Mouse (Mus musculus): ENCODE measurements around the gene Ptprn. TPM values are rescaled to one million over a fixed set of nuclear protein-coding genes. Genes with fewer than 3 reads are reported as not detected.
"Not testable (repeated sequence)": the region's sequence is repeated elsewhere in the genome, so short reads cannot be mapped to it uniquely, and the experiment has no call there.

The Ptprn gene
- total and polyA plus RNA-seq, 2 experiments from 2014 or later, result 31.5 to 68.7 TPM

DNA sequence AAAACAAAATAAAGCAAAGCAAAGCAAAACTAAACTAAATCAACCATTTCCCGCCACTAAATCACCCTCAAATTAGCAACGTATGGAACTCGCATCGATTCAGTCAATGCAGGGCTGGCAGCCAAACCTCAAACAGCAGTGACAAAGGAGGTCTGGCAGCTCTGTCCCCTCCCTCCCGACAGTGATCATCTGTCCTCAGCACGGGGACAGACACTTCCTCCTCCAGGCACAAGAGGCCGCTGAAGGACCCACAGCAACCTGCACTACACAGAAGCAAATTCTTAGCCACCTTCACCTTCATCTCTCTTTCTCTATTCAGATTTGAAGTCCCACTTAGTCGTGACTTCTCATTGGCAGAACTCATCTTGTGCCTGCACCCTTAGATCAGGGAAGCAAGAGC is 29.7 kb downstream of the Ptprn start:
- 2% methylated on average over 8 of the region's 8 CpGs for WGBS
- peak; percentile 74 for TF ChIP-seq CTCF (IDR thresholded peaks at IDR 0.05; ENCODE audit: low read depth)
- peak; percentile 78 for DNase-seq
- no peak overlapping the region for H3K4me3 ChIP-seq (ENCODE audit: low read depth, low read length)
- 0 out of 2 replicates have a peak, but pooled peaks cover 2% of the 10 kb centered on the region for H3K36me3 ChIP-seq (ENCODE audit: insufficient read depth)
- no peaks in the 10 kb centered on the region for H3K27me3 ChIP-seq (ENCODE audit: insufficient read depth, low read length)
- 0 out of 2 replicates have a peak, but pooled peaks cover 9% of the 10 kb centered on the region for H3K4me1 ChIP-seq (ENCODE audit: insufficient read depth)
- H3K9me3 ChIP-seq (ENCODE audit: low read length), result no peaks in the 10 kb centered on the region
- no peak overlapping the region for H3K9ac ChIP-seq
- H3K27ac ChIP-seq (ENCODE audit: low read depth, low read length), result no peak overlapping the region
- peak overlapping the region; percentile 6; the same call in 1 of the 2 replicates for H3K4me2 ChIP-seq (ENCODE audit: low read depth)
- peak; percentile 67 for ATAC-seq

DNA sequence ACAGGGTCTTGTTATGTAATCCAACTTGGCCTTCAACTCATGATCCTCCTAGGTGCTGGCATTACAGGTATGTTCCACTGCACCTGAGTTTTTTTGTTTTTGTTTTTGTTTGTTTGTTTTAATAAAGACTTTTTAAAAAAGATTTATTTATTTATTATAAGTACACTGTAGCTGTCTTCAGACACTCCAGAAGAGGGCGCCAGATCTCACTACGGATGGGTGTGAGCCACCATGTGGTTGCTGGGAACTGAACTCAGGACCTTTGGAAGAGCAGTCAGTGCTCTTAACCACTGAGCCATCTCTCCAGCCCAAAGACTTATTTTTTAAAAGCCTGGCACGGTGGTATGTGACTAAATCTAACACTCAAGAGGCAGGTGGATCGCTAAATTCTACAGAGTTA is 31.8 kb downstream of the Ptprn start:
- H3K4me2 ChIP-seq (ENCODE audit: low read depth); H3K27ac ChIP-seq (ENCODE audit: low read depth, low read length); H3K9ac ChIP-seq; H3K4me1 ChIP-seq (ENCODE audit: insufficient read depth); H3K36me3 ChIP-seq (ENCODE audit: insufficient read depth); H3K4me3 ChIP-seq (ENCODE audit: low read depth, low read length); H3K9me3 ChIP-seq (ENCODE audit: low read length); ATAC-seq; DNase-seq; H3K27me3 ChIP-seq (ENCODE audit: insufficient read depth, low read length): not testable (repeated sequence)
- WGBS, result 68% methylated on average over 4 of the region's 4 CpGs

DNA sequence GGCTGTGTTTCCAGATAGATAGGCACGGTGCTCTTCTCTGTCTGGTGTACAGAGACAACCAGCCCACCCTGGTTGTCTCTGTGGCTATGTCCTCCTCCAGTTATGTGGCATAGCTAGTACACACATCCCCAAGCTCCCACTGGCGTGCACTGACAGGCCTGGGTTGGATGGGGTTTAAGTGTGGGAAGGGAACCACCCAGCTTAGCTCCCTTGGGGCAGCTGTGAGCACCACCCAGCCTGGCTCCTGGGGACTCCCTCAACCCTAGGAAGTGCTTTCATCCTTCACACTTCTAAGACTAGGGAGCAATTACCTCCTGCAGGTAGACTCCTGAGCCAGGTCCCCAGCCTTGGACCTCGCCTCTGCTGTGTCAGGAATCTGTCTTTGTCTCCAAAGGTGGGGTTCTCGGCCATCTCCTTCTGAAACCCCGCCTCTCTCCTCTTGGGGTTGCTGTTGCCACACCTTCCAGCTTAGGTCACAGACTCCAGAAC is 32.6 kb downstream of the Ptprn start, which contains the start of gene A630095N17Rik:
Gene A630095N17Rik, minus strand, starts transcription at position 439 of the 489 bp plus-strand sequence.
- Histone ChIP-seq H3K9ac (no peak within 1 kb of the TSS), H3K27ac (ENCODE audit: low read depth, low read length) (no peak within 1 kb of the TSS), H3K27me3 (ENCODE audit: insufficient read depth, low read length) (no peaks in the 10 kb centered on the region), H3K4me3 (ENCODE audit: low read depth, low read length) (no peak within 1 kb of the TSS), H3K36me3 (ENCODE audit: insufficient read depth) (no peaks in the 10 kb centered on the region), H3K4me1 (ENCODE audit: insufficient read depth) (no peaks in the 10 kb centered on the region), H3K4me2 (ENCODE audit: low read depth) (no peak within 1 kb of the TSS), H3K9me3 (ENCODE audit: low read length) (no peaks in the 10 kb centered on the region)
- 74% methylated on average over 5 of the region's 5 CpGs for whole genome bisulfite sequencing
- no peak for TF ChIP-seq CTCF (IDR thresholded peaks at IDR 0.05; ENCODE audit: low read depth)
- ATAC-seq (no peak), DNase-seq (no peak)

GRCm38 (mm10) chr1:75231224-75231623 is 33.1 kb downstream of the Ptprn start:
- no peak for DNase-seq
- no peak overlapping the region for H3K27ac ChIP-seq (ENCODE audit: low read depth, low read length)
- 80% methylated on average over 4 of the region's 4 CpGs for WGBS
- H3K4me1 ChIP-seq (ENCODE audit: insufficient read depth), result no peaks in the 10 kb centered on the region
- no peak overlapping the region for H3K4me3 ChIP-seq (ENCODE audit: low read depth, low read length)
- H3K9me3 ChIP-seq (ENCODE audit: low read length), result no peaks in the 10 kb centered on the region
- H3K9ac ChIP-seq, result no peak overlapping the region
- TF ChIP-seq CTCF (IDR thresholded peaks at IDR 0.05; ENCODE audit: low read depth), result no peak
- no peaks in the 10 kb centered on the region for H3K36me3 ChIP-seq (ENCODE audit: insufficient read depth)
- no peaks in the 10 kb centered on the region for H3K27me3 ChIP-seq (ENCODE audit: insufficient read depth, low read length)
- H3K4me2 ChIP-seq (ENCODE audit: low read depth), result no peak overlapping the region
- no peak for ATAC-seq

DNA sequence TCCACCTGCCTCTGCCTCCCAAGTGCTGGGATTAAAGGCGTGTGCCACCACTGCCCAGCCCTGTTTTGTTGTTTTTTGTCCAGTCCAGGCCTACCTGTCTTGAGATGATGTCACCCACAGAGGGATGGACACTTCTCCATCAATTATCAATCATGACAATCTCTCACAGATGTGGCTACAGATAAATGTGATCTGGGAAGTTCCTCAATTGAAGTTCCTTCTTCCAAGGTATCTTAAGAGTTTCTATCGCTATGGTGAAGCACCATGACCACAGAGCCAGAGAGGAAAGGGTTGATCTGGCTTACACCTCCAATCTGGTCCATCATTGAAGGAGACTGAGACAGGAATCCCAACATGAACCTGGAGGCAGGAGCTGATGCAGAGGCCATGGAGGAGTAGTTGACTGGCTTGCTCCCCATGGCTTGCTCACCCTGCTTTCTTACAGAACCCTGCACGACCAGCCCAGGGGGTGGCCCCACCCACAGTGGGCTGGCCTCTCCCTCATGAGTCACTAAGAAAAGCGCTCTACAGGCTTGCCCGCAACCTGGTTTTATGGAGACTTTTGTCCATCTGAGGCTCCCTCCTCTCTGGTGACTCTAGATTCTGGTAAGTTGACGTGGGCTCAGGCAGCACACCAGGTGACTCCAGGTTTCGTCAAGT is 33.8 kb downstream of the Ptprn start:
- Histone ChIP-seq H3K4me1 (ENCODE audit: insufficient read depth) (no peaks in the 10 kb centered on the region), H3K4me2 (ENCODE audit: low read depth) (no peak overlapping the region), H3K36me3 (ENCODE audit: insufficient read depth) (no peaks in the 10 kb centered on the region), H3K9ac (no peak overlapping the region), H3K4me3 (ENCODE audit: low read depth, low read length) (no peak overlapping the region), H3K27me3 (ENCODE audit: insufficient read depth, low read length) (no peaks in the 10 kb centered on the region), H3K27ac (ENCODE audit: low read depth, low read length) (no peak overlapping the region), H3K9me3 (ENCODE audit: low read length) (no peaks in the 10 kb centered on the region)
- no peak for ATAC-seq
- WGBS, result 84% methylated on average over 7 of the region's 7 CpGs
- DNase-seq, result no peak
- no peak for TF ChIP-seq CTCF (IDR thresholded peaks at IDR 0.05; ENCODE audit: low read depth)

DNA sequence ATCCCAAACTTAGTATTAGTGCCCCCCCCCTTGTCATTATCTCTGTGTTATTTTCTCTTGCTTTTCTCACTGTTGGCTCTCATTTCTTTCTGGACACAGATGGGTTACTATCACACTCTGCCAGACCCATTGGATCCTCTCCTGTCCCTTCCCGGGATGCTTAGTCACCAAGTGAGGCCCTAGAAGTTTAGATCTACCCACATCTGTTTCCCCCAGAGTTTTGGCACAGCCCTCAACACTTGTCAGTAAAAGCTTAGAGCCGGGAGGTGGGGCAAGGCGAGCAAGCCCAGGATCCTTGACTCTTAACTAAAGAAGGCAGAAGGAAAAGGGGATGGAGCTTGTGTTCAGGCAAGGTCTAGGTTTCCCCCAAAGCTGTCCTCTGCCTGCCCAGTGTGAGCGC is 35.1 kb downstream of the Ptprn start:
- H3K27ac ChIP-seq (ENCODE audit: low read depth, low read length), result no peak overlapping the region
- H3K4me2 ChIP-seq (ENCODE audit: low read depth), result no peak overlapping the region
- H3K4me3 ChIP-seq (ENCODE audit: low read depth, low read length), result no peak overlapping the region
- H3K4me1 ChIP-seq (ENCODE audit: insufficient read depth), result no peaks in the 10 kb centered on the region
- no peak for ATAC-seq
- no peaks in the 10 kb centered on the region for H3K27me3 ChIP-seq (ENCODE audit: insufficient read depth, low read length)
- no peak for TF ChIP-seq CTCF (IDR thresholded peaks at IDR 0.05; ENCODE audit: low read depth)
- no peaks in the 10 kb centered on the region for H3K9me3 ChIP-seq (ENCODE audit: low read length)
- H3K9ac ChIP-seq, result no peak overlapping the region
- WGBS, result 79% methylated on average over 4 of the region's 4 CpGs
- no peaks in the 10 kb centered on the region for H3K36me3 ChIP-seq (ENCODE audit: insufficient read depth)
- no peak for DNase-seq

DNA sequence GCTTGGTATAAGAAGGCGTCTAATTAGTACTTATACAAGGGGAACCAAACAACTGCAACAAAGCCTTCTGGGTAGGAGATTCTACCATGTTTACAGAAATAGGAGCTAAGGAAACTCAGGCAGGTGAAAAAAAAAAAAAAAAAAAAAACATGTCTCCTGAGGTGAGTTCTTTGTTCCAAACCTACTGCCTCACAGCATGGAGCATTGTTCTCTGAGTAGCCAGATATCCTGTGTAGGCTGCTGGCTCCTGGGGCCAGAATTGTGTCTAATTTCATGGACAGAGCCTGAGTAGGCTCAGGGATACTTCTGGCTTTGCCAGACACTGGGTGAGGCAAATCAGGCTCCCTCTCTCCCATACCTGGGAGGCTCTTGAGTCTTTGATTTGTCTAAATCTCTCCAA is 36.6 kb downstream of the Ptprn start:
- no peak for ATAC-seq
- H3K4me3 ChIP-seq (ENCODE audit: low read depth, low read length), result no peak overlapping the region
- H3K9me3 ChIP-seq (ENCODE audit: low read length), result no peaks in the 10 kb centered on the region
- TF ChIP-seq CTCF (IDR thresholded peaks at IDR 0.05; ENCODE audit: low read depth), result no peak
- no peak overlapping the region for H3K27ac ChIP-seq (ENCODE audit: low read depth, low read length)
- WGBS, result 71% methylated on average over 1 of the region's 1 CpGs
- no peaks in the 10 kb centered on the region for H3K36me3 ChIP-seq (ENCODE audit: insufficient read depth)
- no peaks in the 10 kb centered on the region for H3K4me1 ChIP-seq (ENCODE audit: insufficient read depth)
- no peak for DNase-seq
- no peak overlapping the region for H3K4me2 ChIP-seq (ENCODE audit: low read depth)
- H3K9ac ChIP-seq, result no peak overlapping the region
- no peaks in the 10 kb centered on the region for H3K27me3 ChIP-seq (ENCODE audit: insufficient read depth, low read length)
